Mouse (Mus musculus) heart, adult 2 months (tissue): ENCODE results near the gene Ccdc36.

ENCODE experiments used
- CTCF ChIP-seq: fragments of 200-600 bp; IDR thresholded peaks from 2 replicates; pipeline ENCODE4 v1.8.1; 2022; ENCODE audit warnings: antibody characterized with exemption, mild to moderate bottlenecking, moderate library complexity
- POLR2A ChIP-seq: fragments of 200-500 bp; IDR thresholded peaks from 2 replicates; pipeline ENCODE4 v1.6.1; 2011; ENCODE audit warnings: mild to moderate bottlenecking, low read depth, low read length, control low read depth; ENCODE audit not compliant: insufficient read depth

GRCm38 (mm10) chr9:108398324-108398723 lies 30.0 kb downstream of the Ccdc36 start:
- TF ChIP-seq POLR2A, result no peak
- no peak for TF ChIP-seq CTCF
